Mouse (Mus musculus): ENCODE measurements around the gene Slc2a5. TPM values are rescaled to one million over a fixed set of nuclear protein-coding genes. Genes with fewer than 3 reads are reported as not detected.
A peak's percentile ranks its signal among the peaks of the same experiment; 100 is the strongest.

Gene Slc2a5
- total and polyA plus RNA-seq, 3 experiments, result 0.16 TPM; not detected in 2

- Histone ChIP-seq H3K36me3 (replicated peaks) (no peaks in the 10 kb centered on the region), H3K9me3 (replicated peaks) (peaks cover 2% of the 10 kb centered on the region)
- no peak for DNase-seq (ENCODE audit: low spot score)
These were observed 31.1 kb upstream of the Slc2a5 start for GRCm38 (mm10) chr4:150087890-150088530.

DNA sequence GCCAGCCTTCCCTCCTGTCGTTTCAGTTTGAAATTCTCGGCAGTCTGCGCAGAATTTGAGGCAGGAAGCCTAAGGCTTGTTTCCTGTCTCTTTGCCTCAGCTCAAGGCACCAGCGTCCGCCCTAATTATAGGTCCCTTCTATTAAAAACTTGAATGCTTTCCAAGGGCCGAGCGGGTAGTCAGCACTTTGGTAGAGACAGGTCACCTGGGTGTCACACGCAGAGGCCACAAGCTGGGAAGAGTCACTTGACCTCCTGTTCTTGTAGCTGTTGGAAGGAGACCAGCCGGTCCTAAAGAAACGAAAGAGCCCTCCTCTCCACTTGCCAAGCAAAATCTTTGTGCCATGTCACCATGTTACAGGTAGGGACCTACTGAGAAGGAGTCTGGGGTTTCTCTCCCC is 30.0 kb upstream of the Slc2a5 start:
- no peak overlapping the region for H3K4me3 ChIP-seq (ENCODE audit: low read depth, low read length)
- H3K9me3 ChIP-seq (replicated peaks), result peaks cover 2% of the 10 kb centered on the region
- TF ChIP-seq CTCF (IDR thresholded peaks at IDR 0.05; ENCODE audit: low read depth, low read length) (no peak), TAL1 (conservative IDR thresholded peaks at IDR 0.05; ENCODE audit: low read depth, low read length) (no peak), GATA1 (IDR thresholded peaks at IDR 0.05; ENCODE audit: borderline replicate concordance, low read length) (no peak), POLR2AphosphoS5 (IDR thresholded peaks at IDR 0.05; ENCODE audit: insufficient replicate concordance, low read depth, low read length) (no peak), GATA2 (IDR thresholded peaks at IDR 0.05; ENCODE audit: borderline replicate concordance, low read depth, low read length) (no peak)
- H3K36me3 ChIP-seq (replicated peaks), result no peaks in the 10 kb centered on the region
- peaks cover 13% of the 10 kb centered on the region for H3K4me1 ChIP-seq (ENCODE audit: insufficient read depth, low read depth, low read length)
- DNase-seq (ENCODE audit: low spot score) (no peak), ATAC-seq (ENCODE audit: extremely low read depth, insufficient number of reproducible peaks, low FRiP score, poor library complexity, severe bottlenecking) (no peak)
- peaks cover 25% of the 10 kb centered on the region for H3K27me3 ChIP-seq (ENCODE audit: insufficient read depth, low read length)

More at GRCm38 (mm10) chr4:150087890-150088530, 31.1 kb upstream of the Slc2a5 start:
- H3K4me1 ChIP-seq (ENCODE audit: insufficient read depth, low read depth, low read length), result peaks cover 13% of the 10 kb centered on the region
- H3K4me3 ChIP-seq (ENCODE audit: low read depth, low read length), result peak overlapping the region; percentile 70
- no peak for TF ChIP-seq GATA1 (IDR thresholded peaks at IDR 0.05; ENCODE audit: borderline replicate concordance, low read length)
- TF ChIP-seq TAL1 (conservative IDR thresholded peaks at IDR 0.05; ENCODE audit: low read depth, low read length), result no peak
- TF ChIP-seq POLR2AphosphoS5 (IDR thresholded peaks at IDR 0.05; ENCODE audit: insufficient replicate concordance, low read depth, low read length), result no peak
- TF ChIP-seq GATA2 (IDR thresholded peaks at IDR 0.05; ENCODE audit: borderline replicate concordance, low read depth, low read length), result no peak
- no peak for TF ChIP-seq CTCF (IDR thresholded peaks at IDR 0.05; ENCODE audit: low read depth, low read length)
- H3K27me3 ChIP-seq (ENCODE audit: insufficient read depth, low read length), result peaks cover 29% of the 10 kb centered on the region
- no peak for ATAC-seq (ENCODE audit: extremely low read depth, insufficient number of reproducible peaks, low FRiP score, poor library complexity, severe bottlenecking)

DNA sequence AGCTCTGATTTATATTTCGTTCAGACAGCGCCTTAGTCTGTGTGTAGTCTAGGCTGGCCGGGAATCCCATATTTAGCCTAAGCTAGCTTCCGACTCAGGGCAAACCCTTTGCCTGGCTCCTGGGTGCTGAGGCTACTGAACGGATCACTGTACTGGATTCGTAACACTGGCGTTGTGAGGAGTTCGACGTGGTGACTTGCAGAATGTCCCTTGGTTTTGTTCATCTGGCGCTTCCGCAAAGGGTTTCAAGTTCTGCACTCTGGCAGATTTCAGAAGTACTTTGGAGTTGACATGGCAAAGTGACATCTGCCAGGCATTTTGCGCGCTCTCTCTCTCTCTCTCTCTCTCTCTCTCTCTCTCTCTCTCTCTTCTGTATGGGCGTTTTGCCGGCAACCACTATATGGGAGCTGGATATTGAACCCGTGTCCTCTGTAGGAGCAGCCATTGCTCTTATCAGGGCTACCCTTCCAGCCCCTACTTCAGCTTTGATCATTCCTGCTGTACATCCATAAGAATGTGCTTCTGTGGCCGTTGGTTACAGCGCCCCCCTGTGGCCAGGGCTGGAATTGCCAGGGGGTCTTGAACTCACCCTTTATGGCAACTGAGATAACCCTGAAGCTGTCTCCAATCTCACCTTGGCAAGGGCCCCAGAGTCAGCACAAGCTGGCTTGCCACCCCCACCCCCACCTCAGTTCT is 27.0 kb upstream of the Slc2a5 start:
- Histone ChIP-seq H3K9me3 (replicated peaks) (no peaks in the 10 kb centered on the region), H3K4me1 (ENCODE audit: insufficient read depth, low read depth, low read length) (peaks cover 10% of the 10 kb centered on the region), H3K27me3 (ENCODE audit: insufficient read depth, low read length) (peaks cover 24% of the 10 kb centered on the region), H3K36me3 (replicated peaks) (no peaks in the 10 kb centered on the region), H3K4me3 (ENCODE audit: low read depth, low read length) (no peak overlapping the region)
- DNase-seq (ENCODE audit: low spot score) (no peak), ATAC-seq (ENCODE audit: extremely low read depth, insufficient number of reproducible peaks, low FRiP score, poor library complexity, severe bottlenecking) (no peak)
- TF ChIP-seq POLR2AphosphoS5 (IDR thresholded peaks at IDR 0.05; ENCODE audit: insufficient replicate concordance, low read depth, low read length), result no peak
- peak; percentile 93 for TF ChIP-seq CTCF (IDR thresholded peaks at IDR 0.05; ENCODE audit: low read depth, low read length)

- no peak for DNase-seq (ENCODE audit: low spot score)
- ATAC-seq (ENCODE audit: extremely low read depth, insufficient number of reproducible peaks, low FRiP score, poor library complexity, severe bottlenecking), result no peak
- H3K36me3 ChIP-seq (replicated peaks), result no peaks in the 10 kb centered on the region
- no peaks in the 10 kb centered on the region for H3K9me3 ChIP-seq (replicated peaks)
- H3K4me3 ChIP-seq (ENCODE audit: low read depth, low read length), result no peak overlapping the region
- peaks cover 6% of the 10 kb centered on the region for H3K4me1 ChIP-seq (ENCODE audit: insufficient read depth, low read depth, low read length)
- TF ChIP-seq POLR2AphosphoS5 (IDR thresholded peaks at IDR 0.05; ENCODE audit: insufficient replicate concordance, low read depth, low read length) (no peak), GATA2 (IDR thresholded peaks at IDR 0.05; ENCODE audit: borderline replicate concordance, low read depth, low read length) (no peak), TAL1 (conservative IDR thresholded peaks at IDR 0.05; ENCODE audit: low read depth, low read length) (no peak), CTCF (IDR thresholded peaks at IDR 0.05; ENCODE audit: low read depth, low read length) (no peak), GATA1 (IDR thresholded peaks at IDR 0.05; ENCODE audit: borderline replicate concordance, low read length) (no peak)
- peaks cover 25% of the 10 kb centered on the region for H3K27me3 ChIP-seq (ENCODE audit: insufficient read depth, low read length)
These were observed 26.5 kb upstream of the Slc2a5 start for GRCm38 (mm10) chr4:150092583-150092902.

- H3K27me3 ChIP-seq (ENCODE audit: insufficient read depth, low read length), result peaks cover 20% of the 10 kb centered on the region
These were observed 25.3 kb upstream of the Slc2a5 start for GRCm38 (mm10) chr4:150093560-150094462.

DNA sequence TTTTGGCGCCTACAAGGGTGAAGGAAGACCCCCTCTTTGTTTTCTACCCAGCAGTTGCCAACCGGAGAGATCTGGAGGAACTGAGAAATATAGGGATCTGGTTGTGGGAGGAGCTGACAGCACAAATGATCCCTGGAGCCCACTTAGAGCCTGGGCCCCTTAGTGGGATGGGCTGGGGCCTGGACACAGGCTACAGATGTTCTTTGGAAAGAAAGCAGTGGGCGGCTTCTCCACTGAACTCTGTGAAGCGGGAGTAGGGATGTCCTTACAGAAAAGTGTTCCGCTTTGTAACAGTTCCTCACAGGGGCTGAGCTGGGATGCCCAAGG is 24.7 kb upstream of the Slc2a5 start:
- DNase-seq (ENCODE audit: low spot score) (no peak), ATAC-seq (ENCODE audit: extremely low read depth, insufficient number of reproducible peaks, low FRiP score, poor library complexity, severe bottlenecking) (no peak)
- H3K27me3 ChIP-seq (ENCODE audit: insufficient read depth, low read length), result peaks cover 15% of the 10 kb centered on the region
- no peak overlapping the region for H3K4me3 ChIP-seq (ENCODE audit: low read depth, low read length)
- H3K4me1 ChIP-seq (ENCODE audit: insufficient read depth, low read depth, low read length), result no peaks in the 10 kb centered on the region
- no peaks in the 10 kb centered on the region for H3K36me3 ChIP-seq (replicated peaks)
- H3K9me3 ChIP-seq (replicated peaks), result no peaks in the 10 kb centered on the region
- TF ChIP-seq GATA2 (IDR thresholded peaks at IDR 0.05; ENCODE audit: borderline replicate concordance, low read depth, low read length) (no peak), CTCF (IDR thresholded peaks at IDR 0.05; ENCODE audit: low read depth, low read length) (no peak), GATA1 (IDR thresholded peaks at IDR 0.05; ENCODE audit: borderline replicate concordance, low read length) (no peak), TAL1 (conservative IDR thresholded peaks at IDR 0.05; ENCODE audit: low read depth, low read length) (no peak), POLR2AphosphoS5 (IDR thresholded peaks at IDR 0.05; ENCODE audit: insufficient replicate concordance, low read depth, low read length) (no peak)

More at GRCm38 (mm10) chr4:150093560-150094462, 25.3 kb upstream of the Slc2a5 start:
- TF ChIP-seq CTCF (IDR thresholded peaks at IDR 0.05; ENCODE audit: low read depth, low read length), result no peak
- TF ChIP-seq GATA2 (IDR thresholded peaks at IDR 0.05; ENCODE audit: borderline replicate concordance, low read depth, low read length), result no peak
- TF ChIP-seq POLR2AphosphoS5 (IDR thresholded peaks at IDR 0.05; ENCODE audit: insufficient replicate concordance, low read depth, low read length), result no peak
- no peak for TF ChIP-seq TAL1 (conservative IDR thresholded peaks at IDR 0.05; ENCODE audit: low read depth, low read length)
- no peak for TF ChIP-seq GATA1 (IDR thresholded peaks at IDR 0.05; ENCODE audit: borderline replicate concordance, low read length)
- Histone ChIP-seq H3K9me3 (replicated peaks) (no peaks in the 10 kb centered on the region), H3K36me3 (replicated peaks) (no peaks in the 10 kb centered on the region), H3K4me3 (ENCODE audit: low read depth, low read length) (no peak overlapping the region), H3K4me1 (ENCODE audit: insufficient read depth, low read depth, low read length) (no peaks in the 10 kb centered on the region)
- ATAC-seq (ENCODE audit: extremely low read depth, insufficient number of reproducible peaks, low FRiP score, poor library complexity, severe bottlenecking), result no peak
- no peak for DNase-seq (ENCODE audit: low spot score)

Measured in G1E (cell line).